Mouse (Mus musculus): Measurements from ENCODE around the gene Klhl29. TPM values are rescaled to one million over a fixed set of nuclear protein-coding genes. Genes with fewer than 3 reads are reported as not detected.

Klhl29 gene
- polyA plus RNA-seq, 1 experiment, result 0.02 TPM

DNA sequence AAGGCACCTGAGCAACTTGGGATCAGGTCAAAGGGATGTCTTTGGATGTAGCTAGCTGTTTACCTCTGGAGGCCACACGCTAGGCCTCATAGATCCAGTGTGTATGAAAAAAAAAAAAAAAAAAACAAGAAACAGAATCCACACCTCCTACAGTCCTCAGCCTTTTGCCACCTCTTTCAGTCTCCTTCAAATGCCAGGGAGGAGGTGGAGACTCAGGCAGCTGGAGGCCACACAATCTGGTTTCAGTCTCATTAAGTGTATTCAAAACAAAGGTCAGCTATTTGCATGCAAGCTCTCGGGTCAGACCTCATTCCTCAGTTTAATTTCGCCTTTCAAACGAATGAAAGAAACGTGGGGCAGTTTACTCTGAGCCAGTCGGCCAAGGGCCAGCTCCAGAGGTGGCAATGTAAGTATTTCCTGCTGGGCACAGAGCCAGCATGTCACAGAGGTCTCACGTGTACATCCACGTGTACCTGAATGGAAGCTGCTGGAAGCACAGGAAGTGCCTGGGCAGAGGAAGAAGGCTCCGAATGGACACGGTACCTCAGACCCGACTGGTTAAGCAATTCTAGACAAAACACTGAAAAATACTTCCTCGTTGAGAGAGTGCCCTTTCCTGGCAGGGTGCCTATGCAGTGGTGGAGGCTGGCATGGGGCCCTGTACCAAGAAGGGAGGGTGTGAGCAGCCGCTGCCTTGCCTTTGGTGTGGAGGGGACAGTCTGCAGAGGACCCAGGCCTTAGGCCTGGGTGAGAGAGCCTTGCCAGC lies 162.0 kb downstream of the Klhl29 start:
- H3K4me2 ChIP-seq (ENCODE audit: low read depth), result no peak overlapping the region
- H3K36me3 ChIP-seq (ENCODE audit: control insufficient read depth, insufficient read depth), result no peaks in the 10 kb centered on the region
- TF ChIP-seq REST (IDR thresholded peaks at IDR 0.05; ENCODE audit: insufficient read depth, insufficient read length) (no peak), TCF3 (IDR thresholded peaks at IDR 0.05; ENCODE audit: insufficient read length, low read depth) (no peak), MYOD1 (IDR thresholded peaks at IDR 0.05; ENCODE audit: control insufficient read depth in 1 of 3, insufficient read length in 2 of 3, low read depth in 2 of 3) (no peak), TCF12 (IDR thresholded peaks at IDR 0.05; ENCODE audit: insufficient read depth, poor library complexity, severe bottlenecking) (no peak), MAX (IDR thresholded peaks at IDR 0.05; ENCODE audit: low read depth) (no peak), SRF (IDR thresholded peaks at IDR 0.05; ENCODE audit: control insufficient read depth, insufficient read length, low read depth) (no peak), CEBPB (IDR thresholded peaks at IDR 0.05; ENCODE audit: insufficient read depth, poor library complexity, severe bottlenecking) (no peak), MYOG (IDR thresholded peaks at IDR 0.05; ENCODE audit: control insufficient read depth in 1 of 3, insufficient read depth in 1 of 3, insufficient read length in 2 of 3, low read depth in 2 of 3) (no peak), POLR2A (IDR thresholded peaks at IDR 0.05; ENCODE audit: insufficient read length, low read depth) (no peak), E2F4 (IDR thresholded peaks at IDR 0.05; ENCODE audit: insufficient read depth) (no peak), USF1 (IDR thresholded peaks at IDR 0.05; ENCODE audit: low read depth) (no peak), POLR2AphosphoS2 (IDR thresholded peaks at IDR 0.05; ENCODE audit: insufficient read length, low read depth) (no peak)
- no peak overlapping the region for H3K4me3 ChIP-seq
- no peaks in the 10 kb centered on the region for H3K79me2 ChIP-seq (ENCODE audit: control insufficient read depth, insufficient read depth)
- no peaks in the 10 kb centered on the region for H3K27me3 ChIP-seq (ENCODE audit: control insufficient read depth, insufficient read depth, insufficient read length)
- H3ac ChIP-seq (ENCODE audit: control insufficient read depth, insufficient read length), result no peak overlapping the region

DNA sequence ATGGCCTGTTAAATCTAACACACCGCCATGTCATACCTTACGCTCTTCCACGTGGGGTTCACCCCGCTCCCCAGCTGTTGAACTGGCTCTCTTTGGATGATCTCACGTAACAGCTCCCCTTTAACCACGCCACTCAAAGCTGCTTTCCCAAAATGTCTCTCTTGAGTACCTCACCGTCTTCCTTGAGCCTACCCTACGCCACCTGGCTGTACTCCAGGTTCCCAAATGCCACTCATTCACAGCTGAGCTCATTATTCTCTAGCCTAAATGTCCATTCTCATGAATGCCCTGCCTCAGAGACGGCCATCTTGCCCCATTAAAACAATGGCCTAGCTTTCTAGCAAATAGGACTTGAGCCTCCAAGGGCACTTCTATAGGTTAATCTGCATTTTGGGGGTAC lies 163.6 kb downstream of the Klhl29 start:
- Histone ChIP-seq H3K27me3 (ENCODE audit: control insufficient read depth, insufficient read depth, insufficient read length) (no peaks in the 10 kb centered on the region), H3ac (ENCODE audit: control insufficient read depth, insufficient read length) (no peak overlapping the region), H3K79me2 (ENCODE audit: control insufficient read depth, insufficient read depth) (no peaks in the 10 kb centered on the region), H3K36me3 (ENCODE audit: control insufficient read depth, insufficient read depth) (no peaks in the 10 kb centered on the region), H3K4me2 (ENCODE audit: low read depth) (no peak overlapping the region), H3K4me3 (no peak overlapping the region)
- TF ChIP-seq CEBPB (IDR thresholded peaks at IDR 0.05; ENCODE audit: insufficient read depth, poor library complexity, severe bottlenecking), result no peak
- TF ChIP-seq USF1 (IDR thresholded peaks at IDR 0.05; ENCODE audit: low read depth), result no peak
- no peak for TF ChIP-seq E2F4 (IDR thresholded peaks at IDR 0.05; ENCODE audit: insufficient read depth)
- no peak for TF ChIP-seq TCF12 (IDR thresholded peaks at IDR 0.05; ENCODE audit: insufficient read depth, poor library complexity, severe bottlenecking)
- no peak for TF ChIP-seq MYOG (IDR thresholded peaks at IDR 0.05; ENCODE audit: control insufficient read depth in 1 of 3, insufficient read depth in 1 of 3, insufficient read length in 2 of 3, low read depth in 2 of 3)
- TF ChIP-seq SRF (IDR thresholded peaks at IDR 0.05; ENCODE audit: control insufficient read depth, insufficient read length, low read depth), result no peak
- no peak for TF ChIP-seq POLR2AphosphoS2 (IDR thresholded peaks at IDR 0.05; ENCODE audit: insufficient read length, low read depth)
- no peak for TF ChIP-seq TCF3 (IDR thresholded peaks at IDR 0.05; ENCODE audit: insufficient read length, low read depth)
- no peak for TF ChIP-seq MYOD1 (IDR thresholded peaks at IDR 0.05; ENCODE audit: control insufficient read depth in 1 of 3, insufficient read length in 2 of 3, low read depth in 2 of 3)
- no peak for TF ChIP-seq REST (IDR thresholded peaks at IDR 0.05; ENCODE audit: insufficient read depth, insufficient read length)
- no peak for TF ChIP-seq POLR2A (IDR thresholded peaks at IDR 0.05; ENCODE audit: insufficient read length, low read depth)
- no peak for TF ChIP-seq MAX (IDR thresholded peaks at IDR 0.05; ENCODE audit: low read depth)

DNA sequence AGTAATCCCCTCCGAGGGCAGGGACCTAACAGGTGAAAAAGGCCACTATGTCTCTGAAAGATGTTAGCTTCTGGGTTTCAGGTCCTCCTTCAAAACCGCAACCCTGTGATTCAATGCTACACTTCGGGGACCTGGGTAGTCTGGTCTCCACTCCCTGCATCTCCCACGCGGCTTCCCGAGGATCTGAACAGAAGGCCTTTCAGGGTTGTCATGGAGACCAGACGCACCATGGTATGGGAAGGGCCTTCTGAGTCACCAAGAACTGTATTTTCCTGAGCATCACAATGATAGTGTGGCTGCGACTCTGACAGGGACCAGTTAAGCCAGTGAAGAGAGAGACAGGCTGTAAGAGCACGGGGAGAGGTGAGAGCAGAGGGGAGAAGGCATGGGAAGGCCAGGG lies 164.7 kb downstream of the Klhl29 start:
- TF ChIP-seq MYOG (IDR thresholded peaks at IDR 0.05; ENCODE audit: control insufficient read depth in 1 of 3, insufficient read depth in 1 of 3, insufficient read length in 2 of 3, low read depth in 2 of 3) (no peak), POLR2AphosphoS2 (IDR thresholded peaks at IDR 0.05; ENCODE audit: insufficient read length, low read depth) (no peak), E2F4 (IDR thresholded peaks at IDR 0.05; ENCODE audit: insufficient read depth) (no peak), USF1 (IDR thresholded peaks at IDR 0.05; ENCODE audit: low read depth) (no peak), POLR2A (IDR thresholded peaks at IDR 0.05; ENCODE audit: insufficient read length, low read depth) (no peak), TCF3 (IDR thresholded peaks at IDR 0.05; ENCODE audit: insufficient read length, low read depth) (no peak), SRF (IDR thresholded peaks at IDR 0.05; ENCODE audit: control insufficient read depth, insufficient read length, low read depth) (no peak), CEBPB (IDR thresholded peaks at IDR 0.05; ENCODE audit: insufficient read depth, poor library complexity, severe bottlenecking) (no peak), REST (IDR thresholded peaks at IDR 0.05; ENCODE audit: insufficient read depth, insufficient read length) (no peak), MAX (IDR thresholded peaks at IDR 0.05; ENCODE audit: low read depth) (no peak), MYOD1 (IDR thresholded peaks at IDR 0.05; ENCODE audit: control insufficient read depth in 1 of 3, insufficient read length in 2 of 3, low read depth in 2 of 3) (no peak), TCF12 (IDR thresholded peaks at IDR 0.05; ENCODE audit: insufficient read depth, poor library complexity, severe bottlenecking) (no peak)

DNA sequence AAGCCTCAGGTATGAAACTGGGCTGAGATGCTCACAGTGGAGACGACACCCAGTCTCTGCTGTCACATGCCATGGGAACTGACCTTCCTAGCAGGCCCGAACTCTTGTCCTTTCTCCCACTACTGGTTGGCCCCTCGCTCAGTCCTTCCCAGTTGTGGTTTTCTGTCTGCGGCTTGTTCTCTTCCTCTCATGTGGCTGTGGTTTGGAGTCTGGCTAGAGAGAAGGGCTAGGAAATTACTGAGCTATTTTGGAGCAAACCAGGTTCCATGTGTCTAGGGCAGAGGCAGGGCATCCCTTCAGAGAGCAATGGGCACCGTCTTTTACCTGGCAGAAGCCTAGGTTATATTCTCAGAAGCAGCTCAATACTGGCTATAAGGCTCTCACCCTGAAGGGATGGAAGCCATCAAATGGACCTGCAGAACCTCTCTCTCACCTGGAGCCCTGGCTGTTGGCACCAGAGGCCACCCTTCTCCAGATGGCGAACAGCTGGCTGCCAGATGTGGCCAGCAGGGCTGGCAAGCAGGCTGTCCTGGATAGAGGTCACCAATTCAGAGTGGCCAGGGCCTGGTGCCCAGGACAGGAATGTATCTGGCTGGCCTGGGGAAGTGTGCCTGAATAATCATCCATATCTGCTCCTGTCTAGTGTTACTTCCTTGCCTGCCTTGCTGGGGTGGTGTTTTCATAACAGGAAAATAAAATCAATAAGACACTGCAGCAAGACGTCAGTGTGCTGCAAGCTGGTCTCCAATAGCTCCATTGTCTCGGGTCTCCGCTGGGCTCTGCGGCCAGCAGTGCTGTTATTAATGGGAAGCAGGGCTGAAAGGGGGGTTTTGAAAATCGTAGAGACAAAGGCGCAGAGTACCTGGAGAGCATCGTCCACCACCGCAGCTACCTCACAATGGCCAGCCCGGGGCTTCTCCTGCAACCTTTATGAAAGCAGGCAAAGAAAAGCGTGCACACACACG lies 167.3 kb downstream of the Klhl29 start:
- no peak overlapping the region for H3ac ChIP-seq (ENCODE audit: control insufficient read depth, insufficient read length)
- H3K4me2 ChIP-seq (ENCODE audit: low read depth), result peak overlapping the region; percentile 22
- no peaks in the 10 kb centered on the region for H3K36me3 ChIP-seq (ENCODE audit: control insufficient read depth, insufficient read depth)
- no peaks in the 10 kb centered on the region for H3K27me3 ChIP-seq (ENCODE audit: control insufficient read depth, insufficient read depth, insufficient read length)
- H3K79me2 ChIP-seq (ENCODE audit: control insufficient read depth, insufficient read depth), result no peaks in the 10 kb centered on the region
- TF ChIP-seq MYOG (IDR thresholded peaks at IDR 0.05; ENCODE audit: control insufficient read depth in 1 of 3, insufficient read depth in 1 of 3, insufficient read length in 2 of 3, low read depth in 2 of 3), result no peak
- no peak for TF ChIP-seq POLR2A (IDR thresholded peaks at IDR 0.05; ENCODE audit: insufficient read length, low read depth)
- peak; percentile 5 for TF ChIP-seq TCF12 (IDR thresholded peaks at IDR 0.05; ENCODE audit: insufficient read depth, poor library complexity, severe bottlenecking)
- H3K4me3 ChIP-seq, result no peak overlapping the region

More for the DNA sequence above, 164.7 kb downstream of the Klhl29 start:
- Histone ChIP-seq H3K79me2 (ENCODE audit: control insufficient read depth, insufficient read depth) (no peaks in the 10 kb centered on the region), H3K27me3 (ENCODE audit: control insufficient read depth, insufficient read depth, insufficient read length) (no peaks in the 10 kb centered on the region), H3K36me3 (ENCODE audit: control insufficient read depth, insufficient read depth) (no peaks in the 10 kb centered on the region), H3K4me3 (no peak overlapping the region), H3ac (ENCODE audit: control insufficient read depth, insufficient read length) (no peak overlapping the region), H3K4me2 (ENCODE audit: low read depth) (no peak overlapping the region)

Measured in myocyte (in vitro differentiated cells).